Mouse (Mus musculus): ENCODE results near the gene Gsk3b. TPM values are rescaled to one million over a fixed set of nuclear protein-coding genes. Genes with fewer than 3 reads are reported as not detected.
"Not testable (repeated sequence)": the region's sequence is repeated elsewhere in the genome, so short reads cannot be mapped to it uniquely, and the experiment has no call there.

Gsk3b gene
- 10 to 100 TPM; 77.3 to 86.8 TPM for total RNA-seq (2021)
- long read RNA-seq, experiment 1, full-length matches to known transcripts = 3 of 7 reads
- long read RNA-seq, experiment 1, partial matches to known transcripts = 3 of 7 reads
- long read RNA-seq, experiment 1, other reads (novel, unspliced or antisense) = 1 of 7 reads
- long read RNA-seq, experiment 2, full-length matches to known transcripts = 31 of 38 reads
- long read RNA-seq, experiment 2, partial matches to known transcripts = 5 of 38 reads
- long read RNA-seq, experiment 2, other reads (novel, unspliced or antisense) = 2 of 38 reads

GRCm38 (mm10) chr16:38088629-38089446 lies at the start of gene Gsk3b:
Gsk3b (plus strand) TSS chr16:38089001.
- DNase-seq (ENCODE audit: low spot score in 2 of 2) = peak; percentile 97 to 99

GRCm38 (mm10) chr16:38042160-38042559 lies 46.6 kb upstream of the Gsk3b start:
- no peak for DNase-seq (ENCODE audit: low spot score in 2 of 2)

- no peak for DNase-seq (ENCODE audit: low spot score in 2 of 2)
Observed at GRCm38 (mm10) chr16:38044551-38044950, 44.2 kb upstream of the Gsk3b start.

- no peak for DNase-seq (ENCODE audit: low spot score in 2 of 2)
Observed at GRCm38 (mm10) chr16:38047781-38048558, 40.8 kb upstream of the Gsk3b start.

GRCm38 (mm10) chr16:38057898-38058297 lies 30.9 kb upstream of the Gsk3b start:
- no peak for DNase-seq (ENCODE audit: low spot score in 2 of 2)

- DNase-seq (ENCODE audit: low spot score in 2 of 2) = no peak
Observed at GRCm38 (mm10) chr16:38058836-38059235, 30.0 kb upstream of the Gsk3b start.

- no peak for DNase-seq (ENCODE audit: low spot score in 2 of 2)
Observed at GRCm38 (mm10) chr16:38059631-38060030, 29.2 kb upstream of the Gsk3b start.

GRCm38 (mm10) chr16:38073859-38074631 lies 14.8 kb upstream of the Gsk3b start:
- DNase-seq (ENCODE audit: low spot score in 2 of 2) = not testable (repeated sequence)

GRCm38 (mm10) chr16:38080201-38080600 lies 8.6 kb upstream of the Gsk3b start:
- no peak for DNase-seq (ENCODE audit: low spot score in 2 of 2)

GRCm38 (mm10) chr16:38087231-38087630 lies 1.6 kb upstream of the Gsk3b start:
- no peak for DNase-seq (ENCODE audit: low spot score in 2 of 2)

GRCm38 (mm10) chr16:38087645-38088125 lies 1.1 kb upstream of the Gsk3b start:
- no peak for DNase-seq (ENCODE audit: low spot score in 2 of 2)

- no peak for DNase-seq (ENCODE audit: low spot score in 2 of 2)
Observed at GRCm38 (mm10) chr16:38088126-38088628, 624 bp upstream of the Gsk3b start.

- no peak for DNase-seq (ENCODE audit: low spot score in 2 of 2)
Observed at GRCm38 (mm10) chr16:38089447-38090170, 808 bp downstream of the Gsk3b start.

GRCm38 (mm10) chr16:38090341-38091005 lies 1.7 kb downstream of the Gsk3b start:
- DNase-seq (ENCODE audit: low spot score in 2 of 2) = no peak

- no peak for DNase-seq (ENCODE audit: low spot score in 2 of 2)
Observed at GRCm38 (mm10) chr16:38091041-38091440, 2.2 kb downstream of the Gsk3b start.

GRCm38 (mm10) chr16:38091706-38092105 lies 2.9 kb downstream of the Gsk3b start:
- DNase-seq (ENCODE audit: low spot score in 2 of 2) = no peak

GRCm38 (mm10) chr16:38092598-38092997 lies 3.8 kb downstream of the Gsk3b start:
- DNase-seq (ENCODE audit: low spot score in 2 of 2) = no peak

GRCm38 (mm10) chr16:38095181-38095851 lies 6.5 kb downstream of the Gsk3b start:
- no peak for DNase-seq (ENCODE audit: low spot score in 2 of 2)

GRCm38 (mm10) chr16:38097521-38097920 lies 8.7 kb downstream of the Gsk3b start:
- DNase-seq (ENCODE audit: low spot score in 2 of 2) = no peak

All from adrenal gland, postnatal 4 days (tissue).